Mouse (Mus musculus): ENCODE data around the gene Fcf1.

The Fcf1 gene

DNA sequence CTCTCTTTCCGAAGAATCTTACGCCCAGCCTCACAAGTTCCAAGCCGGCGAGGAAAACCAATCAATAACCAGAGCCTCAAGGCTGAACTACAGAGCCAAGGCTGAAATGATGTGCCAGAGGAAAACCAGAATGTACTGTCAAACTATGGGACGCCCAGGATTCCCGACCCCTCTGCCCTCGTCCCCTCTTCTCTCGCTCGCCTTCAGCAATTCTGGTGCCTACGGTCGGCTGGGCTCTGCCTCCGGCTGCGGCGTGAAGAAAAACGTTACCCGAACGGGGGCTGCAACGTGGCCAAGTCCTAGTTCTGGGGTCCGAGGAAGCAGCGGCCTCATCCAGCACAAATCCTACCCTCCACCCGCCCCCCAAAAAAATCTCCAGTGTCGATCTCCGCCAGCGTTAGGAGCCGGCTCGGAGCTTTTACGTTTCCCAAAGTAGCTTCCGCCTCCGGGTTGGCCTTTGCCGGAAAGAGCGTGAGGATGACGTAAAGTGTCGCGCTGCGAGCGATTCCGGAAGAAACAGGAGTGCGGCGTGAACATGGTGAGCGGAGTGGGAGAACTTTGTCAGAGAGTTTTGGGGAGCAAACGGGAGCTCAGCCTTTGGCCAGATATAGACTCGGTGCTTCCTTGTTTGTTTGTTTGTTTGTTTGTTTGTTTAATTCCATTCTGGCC lies at the start of gene Fcf1, which contains the start of gene Arel1:
Gene Fcf1 (plus strand): TSS at position 470 of the 669 bp plus-strand sequence.
Gene Arel1 (minus strand): TSS at position 473 of the 669 bp plus-strand sequence.
- ATAC-seq (ENCODE audit: low TSS enrichment) = peak; percentile 95

DNA sequence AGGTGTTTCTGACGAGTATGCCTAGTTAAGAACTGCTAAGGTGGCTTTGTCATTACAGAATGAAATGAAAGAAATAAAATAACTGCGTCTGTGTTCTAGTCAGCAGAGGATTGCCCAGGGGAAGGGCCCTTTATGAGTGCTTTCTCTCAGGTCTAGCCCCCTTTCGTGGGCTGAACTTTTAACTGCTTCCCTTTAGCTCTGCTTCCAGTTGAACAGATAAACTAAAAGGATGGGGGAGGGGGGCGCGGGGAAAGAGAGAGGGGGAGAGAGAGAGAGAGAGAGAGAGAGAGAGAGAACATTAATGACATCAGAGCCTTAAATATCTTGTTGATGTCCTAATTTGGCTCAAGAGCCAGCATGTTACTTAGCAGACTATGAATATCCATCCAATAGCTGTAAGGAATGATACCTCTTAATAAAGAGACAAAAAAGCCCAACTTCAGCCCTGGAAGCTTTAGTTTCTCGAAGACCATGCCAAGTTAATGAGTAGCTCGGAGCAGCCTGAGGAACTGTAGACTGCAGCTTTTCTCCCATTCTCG lies 48.7 kb upstream of the Fcf1 start:
- no peak for ATAC-seq (ENCODE audit: low TSS enrichment)

DNA sequence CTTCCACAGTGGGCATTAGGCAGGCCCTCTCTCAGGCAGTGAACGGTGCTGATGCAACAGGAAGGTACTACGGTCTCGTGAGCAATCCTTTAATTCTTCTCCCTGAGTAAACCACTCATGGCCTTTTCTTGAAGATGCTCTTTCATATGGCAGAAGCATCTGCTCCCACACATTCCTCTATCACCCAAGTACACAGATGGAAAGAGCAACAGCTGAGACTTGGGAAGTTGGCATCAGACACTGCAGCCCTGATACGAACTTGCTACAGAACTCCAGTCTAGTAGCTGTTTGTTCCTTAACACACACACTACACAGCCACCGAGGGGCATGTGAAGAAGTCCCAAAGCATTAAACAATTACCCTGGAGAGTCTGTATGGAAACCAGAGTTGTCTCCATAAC lies 46.4 kb upstream of the Fcf1 start:
- ATAC-seq (ENCODE audit: low TSS enrichment) = peak; percentile 69

DNA sequence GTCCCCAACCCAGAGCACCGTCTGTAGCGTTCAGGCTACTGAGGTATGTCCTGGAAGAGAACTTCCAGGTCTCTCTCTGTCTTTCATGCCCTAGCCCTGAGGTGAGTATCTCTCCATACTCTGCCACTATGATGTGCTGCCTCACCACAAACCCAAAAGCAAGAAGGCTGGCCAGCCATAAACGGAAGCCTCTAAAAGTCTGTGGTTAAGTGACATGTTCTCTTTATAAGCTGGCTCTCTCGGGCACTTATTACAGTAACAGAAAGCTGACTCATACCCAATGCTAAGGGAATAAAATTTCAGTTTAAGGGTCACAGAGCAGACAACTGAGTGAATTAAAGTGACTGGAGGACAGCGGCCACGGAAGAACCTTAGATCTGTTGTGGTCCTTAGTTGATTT lies 44.2 kb upstream of the Fcf1 start:
- ATAC-seq (ENCODE audit: low TSS enrichment) = no peak

DNA sequence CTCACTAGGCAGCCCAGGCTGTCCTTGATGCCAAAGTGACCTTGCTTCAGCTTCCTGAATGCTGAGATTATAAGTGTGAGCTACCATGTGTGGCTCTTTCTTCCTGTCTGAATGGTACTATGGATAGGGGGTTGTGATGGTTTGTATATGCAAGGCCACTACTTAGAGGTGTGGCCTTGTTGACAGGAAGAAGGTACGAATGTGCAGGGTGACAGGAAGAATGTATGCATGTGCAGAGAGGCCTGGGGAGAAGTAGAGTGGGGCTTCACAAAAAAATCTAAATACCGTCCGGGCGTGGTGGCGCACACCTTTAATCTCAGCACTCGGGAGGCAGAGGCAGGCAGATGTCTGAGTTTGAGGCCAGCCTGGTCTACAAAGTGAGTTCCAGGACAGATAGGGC lies 38.5 kb upstream of the Fcf1 start:
- ATAC-seq (ENCODE audit: low TSS enrichment) = no peak

DNA sequence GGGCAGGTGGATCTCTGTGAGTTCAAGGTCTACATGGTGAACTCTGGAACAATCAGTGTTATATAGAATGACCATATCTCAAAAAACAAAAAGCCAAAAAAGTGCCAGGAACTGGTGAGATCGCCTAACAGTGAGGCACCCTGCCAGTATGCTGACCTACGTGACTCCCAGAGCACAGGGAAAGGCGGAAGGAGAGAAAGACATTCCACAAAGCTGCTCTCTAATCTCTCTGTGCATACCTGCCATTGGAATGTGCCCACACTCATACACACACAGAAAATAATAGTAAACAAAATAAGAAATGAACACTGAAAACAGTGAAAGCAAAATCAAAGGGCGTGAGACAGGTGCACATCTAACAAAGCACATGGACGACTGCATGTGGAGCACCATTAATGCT lies 35.4 kb upstream of the Fcf1 start:
- no peak for ATAC-seq (ENCODE audit: low TSS enrichment)

DNA sequence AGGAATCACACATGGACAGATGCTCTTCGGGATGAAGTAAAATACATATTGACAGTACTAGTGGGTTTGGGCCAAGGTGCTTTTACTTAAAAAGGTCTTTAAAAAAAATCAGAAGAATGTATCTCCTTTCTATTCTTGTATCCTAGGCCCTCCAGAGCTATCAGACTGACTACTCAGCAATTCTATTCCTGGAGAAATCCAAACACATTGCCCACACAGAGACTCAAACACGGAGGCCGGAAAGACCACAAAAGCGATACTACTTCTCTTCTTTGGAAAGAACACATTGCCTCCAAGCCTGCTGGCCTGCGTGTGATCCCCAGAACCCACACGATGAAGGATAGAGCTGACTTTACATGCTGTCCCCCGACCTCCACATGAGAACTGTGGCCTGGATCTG lies 31.6 kb upstream of the Fcf1 start:
- peak; percentile 81 for ATAC-seq (ENCODE audit: low TSS enrichment)

DNA sequence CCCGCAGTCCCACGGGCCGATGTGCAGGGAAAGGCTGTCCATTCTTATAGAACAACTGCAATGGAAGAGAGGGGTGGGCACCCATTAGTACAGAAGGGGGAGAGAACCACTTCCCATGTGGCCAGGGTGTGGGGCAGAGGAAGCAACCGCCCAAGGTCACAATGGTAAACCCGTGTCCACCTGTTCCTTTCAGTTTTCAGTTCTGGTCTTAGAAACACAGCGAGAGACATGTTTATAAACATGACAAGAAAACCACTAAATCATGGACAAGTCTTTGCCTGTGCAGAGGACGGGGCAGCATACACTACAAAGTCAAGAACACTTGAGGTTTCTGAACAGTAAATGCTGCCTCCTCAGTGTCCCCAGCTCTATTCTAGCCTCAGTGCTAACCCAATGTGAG lies 30.4 kb upstream of the Fcf1 start:
- no peak for ATAC-seq (ENCODE audit: low TSS enrichment)

DNA sequence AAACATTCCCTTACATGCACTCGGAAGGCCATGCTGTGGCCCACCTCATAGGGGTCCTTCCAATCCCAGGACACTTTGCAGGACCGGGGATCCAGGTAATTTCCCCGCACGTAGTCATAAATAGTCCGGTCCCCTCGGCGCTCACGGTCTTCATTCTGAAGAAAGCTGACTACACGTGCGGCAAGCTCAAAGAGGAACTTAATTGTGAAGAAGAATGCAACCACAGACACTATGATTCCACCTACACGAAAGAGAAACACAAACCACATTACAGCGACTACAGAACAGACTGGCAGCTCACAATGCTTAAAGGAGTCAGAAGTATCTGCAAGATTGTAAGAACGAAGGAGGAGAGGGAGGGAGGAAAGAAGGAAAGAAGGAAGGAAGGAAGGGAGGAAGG lies 29.0 kb upstream of the Fcf1 start:
- ATAC-seq (ENCODE audit: low TSS enrichment) = no peak

DNA sequence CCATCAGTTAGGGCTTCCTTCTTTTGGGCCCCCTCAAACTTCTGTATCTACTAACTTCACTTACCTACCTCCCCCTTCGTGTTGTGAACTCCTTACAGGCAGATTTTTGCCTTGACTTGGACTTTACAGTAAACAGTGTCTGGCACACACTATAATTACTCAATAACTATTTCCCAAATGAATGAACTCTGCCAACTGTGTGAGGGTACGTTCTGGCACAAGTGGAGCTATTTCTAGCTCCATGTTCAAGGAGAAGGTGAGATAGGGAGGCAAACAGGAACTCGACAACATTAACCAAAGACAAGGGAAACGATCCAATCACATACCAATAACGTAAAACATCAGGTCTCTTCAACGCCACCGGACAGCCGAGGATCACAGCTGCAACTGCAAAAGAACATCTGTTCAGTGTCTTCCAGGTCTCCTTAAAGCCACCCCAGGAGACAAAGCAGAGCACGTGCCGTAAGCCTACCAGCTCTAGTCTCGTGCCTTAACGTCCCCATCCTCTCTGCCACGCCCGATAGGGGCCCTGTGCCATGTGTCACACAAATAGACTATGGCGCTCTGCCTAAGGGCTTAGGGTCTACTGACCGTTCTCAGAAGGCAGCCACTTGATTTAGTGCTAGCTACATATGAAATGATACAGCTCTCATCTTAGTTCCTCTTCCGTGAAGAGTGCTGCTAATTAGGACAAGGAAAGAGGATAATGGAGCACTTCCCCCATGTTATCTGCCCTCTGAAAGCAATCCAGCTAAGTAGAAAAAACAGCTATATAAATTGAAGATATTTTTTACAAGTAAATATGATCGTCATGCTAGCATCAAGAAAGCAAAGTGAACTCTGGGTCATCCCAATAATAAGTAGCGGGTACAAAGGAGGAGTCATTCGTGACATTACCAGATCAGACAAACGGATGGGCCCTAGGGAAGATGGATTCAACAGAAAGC lies 27.4 kb upstream of the Fcf1 start:
- ATAC-seq (ENCODE audit: low TSS enrichment) = no peak

DNA sequence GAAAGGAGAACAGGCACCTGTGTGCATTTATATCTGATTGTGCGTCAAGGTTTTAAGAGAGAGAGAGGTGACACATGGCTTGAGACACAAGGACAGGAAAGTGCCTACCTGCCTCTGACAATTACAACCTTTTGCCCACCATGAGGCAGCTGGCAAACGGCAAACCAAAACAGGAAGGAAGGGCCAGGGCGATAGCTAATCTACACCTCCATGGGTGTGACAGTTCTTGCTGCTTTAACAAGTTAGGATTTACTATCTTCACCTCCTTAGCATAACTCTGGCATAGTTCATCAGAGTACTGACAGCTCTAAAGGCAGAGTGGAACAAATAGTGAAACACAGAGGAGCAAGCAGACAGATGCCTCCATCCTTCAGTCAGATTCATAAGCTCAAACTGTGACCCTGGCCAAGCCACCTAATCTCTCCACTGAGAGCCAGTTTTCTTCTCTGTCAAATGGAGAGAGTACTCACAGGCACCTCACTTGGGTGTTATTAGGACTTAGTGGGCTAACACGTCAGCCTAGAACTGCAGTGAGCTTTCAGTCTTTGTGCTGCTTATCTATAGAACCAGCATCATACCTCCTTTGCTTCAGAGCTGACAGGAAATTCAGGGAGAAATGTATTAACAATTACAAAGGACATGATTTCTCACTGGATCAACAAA lies 26.4 kb upstream of the Fcf1 start:
- ATAC-seq (ENCODE audit: low TSS enrichment) = no peak

DNA sequence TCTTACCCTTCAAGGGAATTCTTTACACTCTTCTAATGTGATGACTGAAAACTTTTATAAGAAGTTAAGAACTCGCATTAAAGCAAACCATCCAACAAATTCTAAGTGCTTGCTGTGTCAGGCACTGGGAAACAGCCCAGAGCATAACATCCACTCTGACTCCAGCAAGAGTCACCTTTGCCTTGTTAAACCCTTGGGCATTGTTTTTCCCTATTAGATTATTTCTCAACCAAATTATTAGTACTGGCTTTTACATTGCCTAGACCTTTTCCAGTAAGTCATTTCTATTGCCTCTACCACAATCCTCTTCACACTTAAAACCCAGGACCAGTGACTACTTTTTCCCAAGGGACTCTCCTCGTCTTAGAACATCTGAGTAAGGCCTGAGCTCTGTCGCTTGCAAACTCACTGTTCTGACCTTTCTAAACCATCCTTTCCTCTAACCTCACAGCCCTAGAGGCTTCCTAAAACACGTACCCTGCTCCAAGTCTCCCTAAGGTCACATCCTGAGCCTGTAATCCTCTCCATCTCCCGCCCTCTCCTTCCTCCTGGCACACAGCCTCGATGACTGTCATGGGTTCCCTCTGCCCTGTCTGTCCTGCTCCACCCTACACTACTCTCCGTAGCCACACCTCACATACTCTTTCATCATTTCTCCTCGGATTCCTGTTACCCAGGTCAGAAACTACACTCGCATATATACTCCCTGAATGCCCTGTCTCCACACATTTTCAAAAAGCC lies 25.7 kb upstream of the Fcf1 start:
- no peak for ATAC-seq (ENCODE audit: low TSS enrichment)

DNA sequence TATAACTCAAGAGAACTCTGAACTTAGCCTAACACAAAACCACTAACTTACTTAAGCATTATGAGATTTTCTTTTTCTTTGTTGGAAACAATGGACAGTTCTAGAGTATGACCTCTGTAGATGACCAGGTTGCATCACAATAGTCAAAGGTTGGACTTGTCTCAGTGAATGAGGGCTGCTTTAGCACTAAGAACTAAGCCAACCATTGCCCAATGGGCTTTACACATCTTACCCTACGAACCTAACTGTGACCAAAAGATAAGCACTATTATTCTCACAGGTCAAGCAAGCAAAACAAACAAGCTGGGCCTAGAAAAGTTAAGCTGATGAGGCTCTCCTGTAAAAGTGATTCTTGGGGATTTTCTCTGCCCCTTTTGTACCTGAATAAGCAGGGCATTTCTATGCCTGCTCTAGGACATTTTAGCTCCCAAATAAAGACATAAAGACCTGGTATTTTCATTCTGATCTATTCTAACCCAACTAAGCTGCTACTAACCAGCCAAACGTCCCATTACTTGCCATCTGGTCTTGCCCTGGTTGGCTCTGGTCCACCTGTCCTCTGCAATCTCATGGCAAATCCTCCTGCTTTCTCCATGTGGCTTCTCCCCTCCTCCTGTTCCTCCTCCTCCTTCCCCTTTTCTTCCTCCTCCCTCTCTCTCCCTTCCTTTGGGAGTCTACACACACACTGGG lies 22.7 kb upstream of the Fcf1 start:
- ATAC-seq (ENCODE audit: low TSS enrichment) = no peak

DNA sequence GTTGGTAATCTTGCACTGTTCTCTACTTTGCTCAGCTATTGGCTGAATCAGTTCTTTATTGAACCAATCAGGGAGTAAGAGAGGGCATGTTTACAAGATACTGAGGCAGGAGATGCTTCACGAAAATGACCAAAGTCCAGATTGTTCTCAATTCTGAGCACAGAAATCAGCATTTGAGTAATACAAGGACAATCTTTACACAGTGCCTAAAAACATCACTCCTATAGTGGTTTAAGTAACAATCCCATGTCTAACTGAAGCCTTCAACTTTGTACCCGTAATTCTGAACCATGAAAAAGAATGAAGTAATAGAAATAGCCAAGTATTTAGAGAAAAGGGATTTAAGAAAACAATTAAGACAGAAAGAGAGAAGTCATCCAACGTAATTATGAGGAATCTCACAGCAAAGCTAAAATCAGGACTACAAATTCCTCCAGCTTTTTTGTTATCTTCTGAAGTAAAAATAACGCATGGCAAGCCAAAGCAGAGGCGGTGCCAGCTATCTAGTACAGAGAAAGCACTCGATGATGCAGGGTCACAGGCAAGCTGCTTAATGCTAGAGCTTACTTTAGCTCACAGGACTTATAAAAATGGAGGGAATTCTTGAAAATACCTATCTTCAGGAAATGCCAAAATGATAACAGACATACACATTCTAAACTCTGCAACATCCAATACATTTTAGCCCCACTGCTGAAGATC lies 22.0 kb upstream of the Fcf1 start:
- ATAC-seq (ENCODE audit: low TSS enrichment) = no peak

DNA sequence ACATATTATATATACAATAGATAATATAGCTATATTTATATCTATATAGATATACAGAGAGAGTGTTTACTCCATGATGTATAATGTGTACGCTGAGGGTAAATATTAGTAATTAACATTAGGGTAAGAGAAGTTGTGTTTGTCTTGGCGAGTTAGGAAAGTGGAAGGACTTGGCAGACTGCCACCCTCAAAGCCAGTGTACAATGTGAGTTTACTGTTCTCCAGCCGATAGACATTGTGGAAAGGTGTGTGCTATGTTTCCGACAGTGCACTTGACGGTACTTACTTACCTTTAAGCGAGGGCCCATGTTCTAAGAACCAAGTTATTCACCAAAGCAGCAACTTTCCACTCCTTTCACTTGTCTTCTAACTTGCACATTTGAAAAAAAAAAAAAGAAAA lies 19.9 kb upstream of the Fcf1 start:
- no peak for ATAC-seq (ENCODE audit: low TSS enrichment)

DNA sequence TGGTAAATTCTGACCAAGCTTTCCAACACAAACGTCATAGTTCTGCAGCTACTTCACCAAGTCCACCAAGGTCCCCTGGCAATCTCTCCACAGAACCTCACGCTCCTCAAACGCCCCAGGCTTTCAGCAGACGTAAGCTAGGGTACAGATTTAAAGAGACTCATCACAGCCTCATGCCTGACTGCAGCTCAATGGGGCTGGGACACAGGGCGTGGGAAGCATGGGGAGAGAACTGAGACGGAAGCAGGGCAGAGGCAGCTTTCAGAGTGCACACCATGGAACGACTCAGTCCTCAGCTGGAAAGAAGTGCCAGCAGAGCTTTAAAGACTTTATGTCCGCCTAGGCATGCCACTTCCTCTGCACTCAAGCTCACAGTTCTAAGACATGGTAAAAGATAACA lies 19.2 kb upstream of the Fcf1 start:
- no peak for ATAC-seq (ENCODE audit: low TSS enrichment)

DNA sequence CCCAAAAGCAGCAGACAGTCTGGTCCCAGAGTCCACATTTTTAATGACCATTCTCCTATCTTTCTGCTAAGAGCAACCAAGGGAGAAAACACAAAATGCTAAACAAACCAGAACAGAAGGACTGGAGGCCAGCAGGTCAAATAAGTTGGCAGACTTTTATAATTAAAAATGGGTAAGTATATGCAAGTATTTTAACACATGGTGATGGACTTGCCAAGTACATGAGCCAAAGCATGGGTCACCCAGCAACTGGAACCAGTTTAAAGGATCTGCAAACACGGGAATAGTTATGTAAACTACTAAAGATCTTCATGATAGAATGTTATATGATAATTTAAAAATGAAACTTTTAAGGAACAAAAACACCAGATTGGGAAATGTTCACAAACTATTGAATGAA lies 18.3 kb upstream of the Fcf1 start:
- no peak for ATAC-seq (ENCODE audit: low TSS enrichment)

DNA sequence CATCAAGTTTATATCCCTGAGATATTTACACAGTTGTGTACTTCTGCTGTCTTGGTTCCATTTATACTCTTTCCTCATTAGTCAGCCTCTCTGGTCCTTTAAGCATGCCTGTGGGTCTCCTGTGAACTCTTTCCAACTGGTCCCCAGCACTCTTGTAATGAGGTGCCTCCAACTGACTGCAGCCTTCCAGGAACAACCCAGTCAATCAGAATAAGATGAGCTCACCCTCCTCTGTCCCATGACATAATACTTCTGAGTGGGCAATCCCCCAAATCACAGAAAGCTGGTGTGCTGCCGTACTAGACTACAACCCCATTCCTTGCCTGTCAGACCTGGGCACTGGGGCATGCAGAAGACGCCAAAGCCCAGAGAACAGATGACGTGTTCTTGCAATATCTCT lies 14.4 kb upstream of the Fcf1 start:
- ATAC-seq (ENCODE audit: low TSS enrichment) = no peak

DNA sequence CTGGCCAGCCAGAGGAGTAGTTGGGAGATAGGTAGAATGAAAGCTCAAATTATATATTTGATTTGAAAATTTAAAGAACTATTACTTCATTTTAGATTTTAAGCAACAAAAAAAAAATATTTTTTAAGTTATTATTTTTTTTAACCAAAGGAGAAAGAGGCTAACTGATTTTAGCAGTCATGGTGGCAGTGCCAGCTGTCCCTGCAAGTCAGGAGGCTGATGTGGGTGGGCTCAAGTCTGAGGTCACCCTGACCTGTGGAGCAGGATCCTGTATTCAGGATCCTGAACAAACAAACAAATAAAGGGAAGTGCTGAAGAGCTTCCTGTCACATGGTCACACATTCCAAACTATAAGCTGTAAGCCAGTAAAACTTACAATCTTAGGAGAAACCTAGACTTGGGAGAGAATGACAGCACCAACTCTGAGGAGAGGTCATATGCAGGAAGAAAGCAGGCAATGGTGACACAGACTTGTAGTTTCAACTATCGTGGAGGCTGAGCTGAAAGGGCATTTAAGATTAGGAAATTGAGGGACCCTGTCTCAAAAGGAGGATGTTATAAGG lies 11.8 kb upstream of the Fcf1 start:
- ATAC-seq (ENCODE audit: low TSS enrichment) = no peak

DNA sequence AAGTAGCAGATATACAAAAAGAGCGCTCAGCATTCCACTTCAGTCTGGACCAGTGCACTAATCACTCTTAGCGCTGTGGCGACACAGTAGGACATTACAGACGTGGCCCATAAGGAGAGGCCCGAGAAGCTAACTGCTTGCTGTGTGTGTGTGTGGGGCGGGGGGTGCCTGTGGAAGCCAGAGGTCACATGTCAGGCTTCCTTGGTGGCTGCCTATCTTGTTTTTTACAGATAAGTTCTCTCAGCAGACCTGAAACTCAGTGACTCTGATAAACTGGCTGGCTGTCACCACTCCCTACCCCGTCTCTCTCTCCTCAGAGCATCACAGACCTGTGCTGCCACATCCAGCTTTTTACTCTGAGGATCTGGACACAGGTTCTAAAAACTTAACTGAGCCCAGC lies 8.1 kb upstream of the Fcf1 start:
- no peak for ATAC-seq (ENCODE audit: low TSS enrichment)
